Mouse (Mus musculus) hindbrain, embryonic 14.5 days (tissue): Measurements from ENCODE around the gene Arhgef26. TPM values are rescaled to one million over a fixed set of nuclear protein-coding genes. Genes with fewer than 3 reads are reported as not detected.

Experiments
- ATAC-seq: fragments of 200-750 bp; cut with Nextera tagmentation; 2 replicates; pipeline ENCODE4 v1.8.0; 2017; ENCODE audit warnings: moderate number of reproducible peaks, mild to moderate bottlenecking, moderate TSS enrichment, moderate library complexity; ENCODE audit not compliant: low FRiP score
- DNase-seq: peaks from one replicate; pipeline ENCODE4 v3.0.0-alpha.2; 2015; ENCODE audit warnings: low spot score
- H3K27ac ChIP-seq: fragments of 300-500 bp; sonication (generic); 2 replicates; pipeline ENCODE4 v1.5.1; 2014; ENCODE audit warnings: mild to moderate bottlenecking, moderate library complexity
- H3K27me3 ChIP-seq: fragments of 300-500 bp; sonication (generic); 2 replicates; pipeline ENCODE4 v1.6.1; 2014; ENCODE audit warnings: mild to moderate bottlenecking, low read length, mixed read lengths; ENCODE audit not compliant: control insufficient read depth, insufficient read depth
- H3K36me3 ChIP-seq: fragments of 300-500 bp; sonication (generic); replicated peaks from 2 replicates; pipeline ENCODE4 v1.6.1; 2014; ENCODE audit not compliant: control insufficient read depth, insufficient read depth
- H3K4me1 ChIP-seq: fragments of 300-500 bp; sonication (generic); replicated peaks from 2 replicates; pipeline ENCODE4 v1.6.1; 2014; ENCODE audit warnings: antibody characterized with exemption, low read length, mixed read lengths; ENCODE audit not compliant: control insufficient read depth, insufficient read depth
- H3K4me2 ChIP-seq: fragments of 300-500 bp; sonication (generic); replicated peaks from 2 replicates; pipeline ENCODE4 v1.6.1; 2014; ENCODE audit warnings: mild to moderate bottlenecking, moderate library complexity
- H3K4me3 ChIP-seq: fragments of 300-500 bp; sonication (generic); replicated peaks from 2 replicates; pipeline ENCODE4 v1.5.1; 2014; ENCODE audit warnings: mild to moderate bottlenecking, low read length
- H3K9ac ChIP-seq: fragments of 300-500 bp; sonication (generic); 2 replicates; pipeline ENCODE4 v1.6.1; 2014
- H3K9me3 ChIP-seq: fragments of 300-500 bp; sonication (generic); 2 replicates; pipeline ENCODE4 v1.6.1; 2016; ENCODE audit warnings: low read length; ENCODE audit not compliant: control insufficient read depth
- WGBS: fragments of 180-500 bp; shearing (Covaris S2); extraction: QIAGEN DNeasy Blood & Tissue Kit; methylation state at CpG from one replicate; pipeline ENCODE4 v1.1.7; 2014; 5-methylcytosine and 5-hydroxymethylcytosine counted together
- polyA plus RNA-seq: library from polyadenylated mRNA; unstranded; fragments of >200 nt; fragmentation: Nextera tagmentation; extraction: Ambion mirVana; gene quantifications from 2 replicates; pipeline ENCODE4 v1.2.1, GENCODE M21; 2014

Arhgef26 gene
- polyA plus RNA-seq, 1 experiment from 2014 or later, result 11.7 TPM

DNA sequence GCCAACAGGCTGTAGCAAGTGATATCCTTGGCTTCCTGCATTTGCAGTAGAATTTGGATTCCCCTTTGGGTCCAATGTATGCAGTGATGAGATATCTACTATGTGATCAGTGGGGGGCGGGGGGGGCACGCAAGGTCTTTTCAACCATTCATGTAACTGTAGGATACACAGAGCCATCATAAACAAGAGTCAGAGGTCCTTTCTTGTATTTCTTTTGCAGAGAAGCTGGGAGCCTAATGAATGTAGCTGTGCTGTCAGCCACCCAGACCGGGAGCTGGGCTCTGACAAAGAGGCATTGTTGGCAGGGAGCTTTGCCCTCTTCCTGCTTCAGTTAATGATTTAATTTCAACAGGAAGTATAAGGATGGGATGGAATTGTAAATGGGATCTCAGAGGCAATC lies 116.0 kb downstream of the Arhgef26 start:
- Histone ChIP-seq H3K27me3 (no peaks in the 10 kb centered on the region), H3K4me1 (peaks cover 14% of the 10 kb centered on the region), H3K4me2 (no peak overlapping the region), H3K27ac (peak overlapping the region; percentile 56), H3K9me3 (no peaks in the 10 kb centered on the region), H3K4me3 (no peak overlapping the region), H3K36me3 (no peaks in the 10 kb centered on the region), H3K9ac (no peak overlapping the region)
- ATAC-seq (peak; percentile 35; the same call in 1 of the 2 replicates), DNase-seq (peak; percentile 30)
- WGBS, result 7% methylated on average over 3 of the region's 3 CpGs

DNA sequence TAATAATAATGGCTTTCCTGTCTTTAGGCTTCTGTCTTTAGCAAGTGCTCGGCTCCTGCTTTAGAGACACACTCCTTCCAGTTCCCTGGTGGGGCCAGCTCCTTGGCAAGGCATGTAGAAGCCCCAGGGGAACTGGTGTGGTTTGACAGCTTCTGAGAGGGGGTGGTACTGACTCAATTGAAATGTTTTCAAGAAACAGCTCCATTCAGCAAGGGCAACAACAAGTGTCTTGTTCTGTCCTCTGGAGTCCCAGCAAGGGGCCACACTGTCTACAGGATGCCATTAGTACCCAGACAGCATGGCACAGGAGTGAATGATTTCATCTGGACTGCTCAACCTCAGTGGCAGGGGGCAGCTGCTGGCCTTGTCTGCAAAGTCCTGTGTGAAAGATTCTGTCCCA lies 117.7 kb downstream of the Arhgef26 start:
- no peak overlapping the region for H3K4me2 ChIP-seq
- DNase-seq, result no peak
- peak; percentile 86 for ATAC-seq
- no peaks in the 10 kb centered on the region for H3K27me3 ChIP-seq
- 24% methylated on average over 1 of the region's 1 CpGs for WGBS
- no peaks in the 10 kb centered on the region for H3K9me3 ChIP-seq
- peaks cover 13% of the 10 kb centered on the region for H3K36me3 ChIP-seq
- no peak overlapping the region for H3K4me3 ChIP-seq
- peaks cover 14% of the 10 kb centered on the region for H3K4me1 ChIP-seq
- H3K27ac ChIP-seq, result no peak overlapping the region
- H3K9ac ChIP-seq, result no peak overlapping the region

- DNase-seq (peak; percentile 78), ATAC-seq (peak; percentile 65)
- no peak overlapping the region for H3K27ac ChIP-seq
- no peaks in the 10 kb centered on the region for H3K9me3 ChIP-seq
- 44% methylated on average over 6 of the region's 6 CpGs for WGBS
- H3K36me3 ChIP-seq, result peaks cover 38% of the 10 kb centered on the region
- H3K27me3 ChIP-seq, result no peaks in the 10 kb centered on the region
- peaks cover 12% of the 10 kb centered on the region for H3K4me1 ChIP-seq
- no peak overlapping the region for H3K4me3 ChIP-seq
- no peak overlapping the region for H3K9ac ChIP-seq
- H3K4me2 ChIP-seq, result no peak overlapping the region
Measured at GRCm38 (mm10) chr3:62458284-62459013, 120.3 kb downstream of the Arhgef26 start.

- no peak for DNase-seq
- Histone ChIP-seq H3K4me2 (no peak overlapping the region), H3K27me3 (no peaks in the 10 kb centered on the region), H3K4me3 (no peak overlapping the region), H3K36me3 (peaks cover 48% of the 10 kb centered on the region), H3K9ac (no peak overlapping the region), H3K4me1 (peaks cover 2% of the 10 kb centered on the region; the same call in 1 of the 2 replicates), H3K27ac (no peak overlapping the region), H3K9me3 (no peaks in the 10 kb centered on the region)
- WGBS, result 87% methylated on average over 6 of the region's 6 CpGs
- ATAC-seq, result no peak
Measured at GRCm38 (mm10) chr3:62459483-62459882, 121.3 kb downstream of the Arhgef26 start.

DNA sequence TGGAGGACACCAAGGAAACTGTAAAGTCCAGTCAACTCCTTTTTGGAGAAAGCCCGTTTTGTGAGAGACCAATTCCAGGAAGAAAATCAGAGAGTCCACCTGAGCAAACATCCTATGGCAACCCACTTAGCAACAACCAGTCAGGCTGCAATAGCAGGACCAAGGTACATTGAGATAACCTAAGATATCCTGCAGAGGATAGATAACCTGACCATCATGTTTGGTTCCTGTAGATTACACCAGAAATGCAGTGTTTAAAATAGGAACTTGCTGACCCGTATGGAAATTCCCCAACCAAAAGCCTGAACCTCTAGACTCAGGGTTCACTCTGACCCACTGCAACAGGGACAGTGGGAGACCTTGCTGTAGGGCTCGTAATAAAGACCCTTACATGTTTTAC lies 126.1 kb downstream of the Arhgef26 start:
- H3K36me3 ChIP-seq, result peaks cover 89% of the 10 kb centered on the region
- 82% methylated on average over 3 of the region's 3 CpGs for WGBS
- H3K4me2 ChIP-seq, result no peak overlapping the region

GRCm38 (mm10) chr3:62470179-62470578 lies 132.0 kb downstream of the Arhgef26 start:
- Histone ChIP-seq H3K9ac (no peak overlapping the region), H3K9me3 (no peaks in the 10 kb centered on the region), H3K36me3 (peaks cover 86% of the 10 kb centered on the region), H3K4me3 (no peak overlapping the region), H3K4me2 (no peak overlapping the region), H3K4me1 (no peaks in the 10 kb centered on the region), H3K27me3 (no peaks in the 10 kb centered on the region), H3K27ac (no peak overlapping the region)
- no peak for DNase-seq
- 100% methylated on average over 1 of the region's 1 CpGs for WGBS
- ATAC-seq, result no peak

More for the DNA sequence above, 126.1 kb downstream of the Arhgef26 start:
- Histone ChIP-seq H3K9me3 (no peaks in the 10 kb centered on the region), H3K4me1 (no peaks in the 10 kb centered on the region), H3K27ac (no peak overlapping the region), H3K9ac (no peak overlapping the region), H3K4me3 (no peak overlapping the region), H3K27me3 (no peaks in the 10 kb centered on the region)
- no peak for DNase-seq
- ATAC-seq, result no peak

- peaks cover 71% of the 10 kb centered on the region for H3K36me3 ChIP-seq
- H3K9me3 ChIP-seq, result no peaks in the 10 kb centered on the region
- no peak overlapping the region for H3K4me2 ChIP-seq
- H3K27ac ChIP-seq, result no peak overlapping the region
- no peak for ATAC-seq
- no peaks in the 10 kb centered on the region for H3K27me3 ChIP-seq
- H3K4me1 ChIP-seq, result no peaks in the 10 kb centered on the region
- no peak overlapping the region for H3K4me3 ChIP-seq
- H3K9ac ChIP-seq, result no peak overlapping the region
- WGBS, result 98% methylated on average over 2 of the region's 2 CpGs
- no peak for DNase-seq
Measured at GRCm38 (mm10) chr3:62484340-62484739, 146.2 kb downstream of the Arhgef26 start.

DNA sequence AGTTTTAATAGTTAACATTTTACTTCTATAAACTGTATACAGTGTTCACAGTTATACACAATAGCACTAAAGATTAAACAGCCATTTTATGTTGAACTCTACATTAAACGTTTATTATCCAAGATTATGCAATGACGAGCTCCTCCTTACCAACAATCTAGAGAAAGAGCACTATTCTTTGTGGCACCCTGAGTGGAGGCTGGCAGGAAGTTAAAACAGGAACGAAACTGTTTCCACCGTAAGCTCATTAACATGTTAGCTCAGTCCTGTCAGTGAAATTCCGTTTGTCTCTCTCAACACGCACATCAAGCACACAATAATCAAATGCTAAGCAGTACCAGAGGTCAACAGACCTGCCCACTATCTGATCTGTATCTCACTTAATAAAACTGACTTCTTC lies 154.4 kb downstream of the Arhgef26 start:
- DNase-seq (no peak), ATAC-seq (no peak)
- no peak overlapping the region for H3K4me2 ChIP-seq
- no peak overlapping the region for H3K4me3 ChIP-seq
- no peaks in the 10 kb centered on the region for H3K27me3 ChIP-seq
- H3K4me1 ChIP-seq, result no peaks in the 10 kb centered on the region
- H3K9ac ChIP-seq, result no peak overlapping the region
- H3K36me3 ChIP-seq, result peaks cover 80% of the 10 kb centered on the region
- no peak overlapping the region for H3K27ac ChIP-seq
- 88% methylated on average over 6 of the region's 6 CpGs for WGBS
- no peaks in the 10 kb centered on the region for H3K9me3 ChIP-seq

DNA sequence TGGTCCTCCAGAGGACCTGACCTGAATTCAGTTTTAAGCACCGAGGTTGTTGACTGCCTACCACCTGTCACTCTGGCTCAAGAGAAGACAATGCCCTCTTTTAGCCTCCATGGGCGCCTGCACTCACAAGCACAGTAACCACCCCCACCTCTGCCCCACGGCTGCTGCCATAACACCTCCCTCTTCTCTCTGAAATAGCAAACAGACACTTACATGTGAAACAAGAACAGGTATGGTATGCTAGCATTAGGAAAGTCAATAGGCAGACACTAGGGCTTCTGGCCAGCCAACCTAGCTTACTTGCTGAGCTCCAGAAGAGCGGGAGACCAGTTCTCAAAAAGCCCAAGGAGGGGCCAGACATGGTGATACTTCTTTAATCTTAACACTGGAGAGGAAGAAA lies 161.2 kb downstream of the Arhgef26 start:
- ATAC-seq (no peak), DNase-seq (no peak)
- no peaks in the 10 kb centered on the region for H3K9me3 ChIP-seq
- H3K4me1 ChIP-seq, result no peaks in the 10 kb centered on the region
- no peak overlapping the region for H3K4me3 ChIP-seq
- H3K4me2 ChIP-seq, result no peak overlapping the region
- 76% methylated on average over 4 of the region's 4 CpGs for WGBS
- no peak overlapping the region for H3K27ac ChIP-seq
- no peak overlapping the region for H3K9ac ChIP-seq
- H3K36me3 ChIP-seq, result peaks cover 59% of the 10 kb centered on the region
- no peaks in the 10 kb centered on the region for H3K27me3 ChIP-seq
